Mouse (Mus musculus): ENCODE data around the gene Zfp36l1. TPM values are rescaled to one million over a fixed set of nuclear protein-coding genes. Genes with fewer than 3 reads are reported as not detected.

Gene Zfp36l1
- polyA plus RNA-seq, 1 experiment = 253 TPM

- peaks cover 17% of the 10 kb centered on the region; the same call in 1 of the 2 replicates for H3K4me1 ChIP-seq (replicated peaks; ENCODE audit: control insufficient read depth, insufficient read depth, low read length)
- peak overlapping the region; percentile 89 for H3K4me3 ChIP-seq (ENCODE audit: control insufficient read depth, insufficient read depth, low read length)
- H3K27me3 ChIP-seq (ENCODE audit: control insufficient read depth, insufficient read depth, low read length) = no peaks in the 10 kb centered on the region
- DNase-seq = no peak
- WGBS = under 1% methylated on average over 30 of the region's 30 CpGs
- no peaks in the 10 kb centered on the region; the same call in 1 of the 2 replicates for H3K36me3 ChIP-seq (ENCODE audit: control insufficient read depth, insufficient read depth, low read length)
- H3K27ac ChIP-seq (ENCODE audit: control insufficient read depth, insufficient read depth, low read length) = peak overlapping the region; percentile 89
- TF ChIP-seq POLR2A (IDR thresholded peaks at IDR 0.05; ENCODE audit: control insufficient read depth, extremely low read depth, insufficient read depth, low read length, poor library complexity) = peak; percentile 57
- no peak for TF ChIP-seq CTCF (IDR thresholded peaks at IDR 0.05; ENCODE audit: borderline replicate concordance, control insufficient read depth, extremely low read depth, insufficient read depth, low read length, poor library complexity)
Observed at GRCm38 (mm10) chr12:80115863-80116194, 3.0 kb upstream of the Zfp36l1 start.

GRCm38 (mm10) chr12:80115142-80115862 is 2.5 kb upstream of the Zfp36l1 start:
- peaks cover 20% of the 10 kb centered on the region for H3K4me1 ChIP-seq (replicated peaks; ENCODE audit: control insufficient read depth, insufficient read depth, low read length)
- DNase-seq = peak; percentile 86
- under 1% methylated on average over 71 of the region's 71 CpGs for WGBS

GRCm38 (mm10) chr12:80114892-80115141 is 2.0 kb upstream of the Zfp36l1 start:
- DNase-seq = no peak

More at GRCm38 (mm10) chr12:80115142-80115862, 2.5 kb upstream of the Zfp36l1 start:
- Histone ChIP-seq H3K36me3 (ENCODE audit: control insufficient read depth, insufficient read depth, low read length) (peaks cover 5% of the 10 kb centered on the region), H3K27ac (ENCODE audit: control insufficient read depth, insufficient read depth, low read length) (peak overlapping the region; percentile 100), H3K4me3 (ENCODE audit: control insufficient read depth, insufficient read depth, low read length) (peak overlapping the region; percentile 89), H3K27me3 (ENCODE audit: control insufficient read depth, insufficient read depth, low read length) (no peaks in the 10 kb centered on the region)
- TF ChIP-seq POLR2A (IDR thresholded peaks at IDR 0.05; ENCODE audit: control insufficient read depth, extremely low read depth, insufficient read depth, low read length, poor library complexity) = peak; percentile 94
- TF ChIP-seq CTCF (IDR thresholded peaks at IDR 0.05; ENCODE audit: borderline replicate concordance, control insufficient read depth, extremely low read depth, insufficient read depth, low read length, poor library complexity) = no peak

GRCm38 (mm10) chr12:80114031-80114891 is 1.4 kb upstream of the Zfp36l1 start:
- Histone ChIP-seq H3K4me1 (replicated peaks; ENCODE audit: control insufficient read depth, insufficient read depth, low read length) (peaks cover 31% of the 10 kb centered on the region), H3K27me3 (ENCODE audit: control insufficient read depth, insufficient read depth, low read length) (no peaks in the 10 kb centered on the region), H3K4me3 (ENCODE audit: control insufficient read depth, insufficient read depth, low read length) (peak overlapping the region; percentile 89), H3K36me3 (ENCODE audit: control insufficient read depth, insufficient read depth, low read length) (peaks cover 15% of the 10 kb centered on the region), H3K27ac (ENCODE audit: control insufficient read depth, insufficient read depth, low read length) (peak overlapping the region; percentile 100)
- DNase-seq = peak; percentile 71
- WGBS = under 1% methylated on average over 51 of the region's 51 CpGs
- TF ChIP-seq CTCF (IDR thresholded peaks at IDR 0.05; ENCODE audit: borderline replicate concordance, control insufficient read depth, extremely low read depth, insufficient read depth, low read length, poor library complexity) = 0 out of 2 replicates have a peak, but pooled peaks have one; percentile 24
- TF ChIP-seq POLR2A (IDR thresholded peaks at IDR 0.05; ENCODE audit: control insufficient read depth, extremely low read depth, insufficient read depth, low read length, poor library complexity) = peak; percentile 29; the same call in 1 of the 2 replicates

More at GRCm38 (mm10) chr12:80114892-80115141, 2.0 kb upstream of the Zfp36l1 start:
- Histone ChIP-seq H3K36me3 (ENCODE audit: control insufficient read depth, insufficient read depth, low read length) (peaks cover 10% of the 10 kb centered on the region), H3K27ac (ENCODE audit: control insufficient read depth, insufficient read depth, low read length) (peak overlapping the region; percentile 100), H3K4me3 (ENCODE audit: control insufficient read depth, insufficient read depth, low read length) (peak overlapping the region; percentile 89), H3K4me1 (replicated peaks; ENCODE audit: control insufficient read depth, insufficient read depth, low read length) (peaks cover 25% of the 10 kb centered on the region), H3K27me3 (ENCODE audit: control insufficient read depth, insufficient read depth, low read length) (no peaks in the 10 kb centered on the region)
- no peak for TF ChIP-seq CTCF (IDR thresholded peaks at IDR 0.05; ENCODE audit: borderline replicate concordance, control insufficient read depth, extremely low read depth, insufficient read depth, low read length, poor library complexity)
- no peak for TF ChIP-seq POLR2A (IDR thresholded peaks at IDR 0.05; ENCODE audit: control insufficient read depth, extremely low read depth, insufficient read depth, low read length, poor library complexity)
- WGBS = under 1% methylated on average over 8 of the region's 8 CpGs

- peak overlapping the region; percentile 100 for H3K27ac ChIP-seq (ENCODE audit: control insufficient read depth, insufficient read depth, low read length)
- peak; percentile 62 for DNase-seq
- no peaks in the 10 kb centered on the region for H3K27me3 ChIP-seq (ENCODE audit: control insufficient read depth, insufficient read depth, low read length)
- H3K4me3 ChIP-seq (ENCODE audit: control insufficient read depth, insufficient read depth, low read length) = peak overlapping the region; percentile 89
- TF ChIP-seq CTCF (IDR thresholded peaks at IDR 0.05; ENCODE audit: borderline replicate concordance, control insufficient read depth, extremely low read depth, insufficient read depth, low read length, poor library complexity) = no peak
- TF ChIP-seq POLR2A (IDR thresholded peaks at IDR 0.05; ENCODE audit: control insufficient read depth, extremely low read depth, insufficient read depth, low read length, poor library complexity) = no peak
- peaks cover 22% of the 10 kb centered on the region for H3K36me3 ChIP-seq (ENCODE audit: control insufficient read depth, insufficient read depth, low read length)
- WGBS = under 1% methylated on average over 22 of the region's 22 CpGs
- H3K4me1 ChIP-seq (replicated peaks; ENCODE audit: control insufficient read depth, insufficient read depth, low read length) = peaks cover 31% of the 10 kb centered on the region
Observed at GRCm38 (mm10) chr12:80113586-80114021, 791 bp upstream of the Zfp36l1 start.

- Histone ChIP-seq H3K27ac (ENCODE audit: control insufficient read depth, insufficient read depth, low read length) (peak overlapping the region; percentile 97), H3K36me3 (ENCODE audit: control insufficient read depth, insufficient read depth, low read length) (peaks cover 30% of the 10 kb centered on the region), H3K27me3 (ENCODE audit: control insufficient read depth, insufficient read depth, low read length) (no peaks in the 10 kb centered on the region), H3K4me3 (ENCODE audit: control insufficient read depth, insufficient read depth, low read length) (peak overlapping the region; percentile 96), H3K4me1 (replicated peaks; ENCODE audit: control insufficient read depth, insufficient read depth, low read length) (peaks cover 31% of the 10 kb centered on the region)
- under 1% methylated on average over 26 of the region's 26 CpGs for WGBS
- TF ChIP-seq POLR2A (IDR thresholded peaks at IDR 0.05; ENCODE audit: control insufficient read depth, extremely low read depth, insufficient read depth, low read length, poor library complexity) (no peak), CTCF (IDR thresholded peaks at IDR 0.05; ENCODE audit: borderline replicate concordance, control insufficient read depth, extremely low read depth, insufficient read depth, low read length, poor library complexity) (peak; percentile 8; the same call in 1 of the 2 replicates)
- peak; percentile 54 for DNase-seq
Observed at GRCm38 (mm10) chr12:80112071-80112660, 647 bp downstream of the Zfp36l1 start.

Data from thymus, adult 2 months (tissue).